Mouse (Mus musculus) spleen, postnatal 10 days (tissue): ENCODE data around the gene Sntg2.

Experiments used
- DNase-seq, 2 experiments: peaks; one replicate each; pipeline ENCODE4 v3.0.0; 2021 to 2022; ENCODE audit warnings: low spot score in 2 of 2

Gene Sntg2

DNA sequence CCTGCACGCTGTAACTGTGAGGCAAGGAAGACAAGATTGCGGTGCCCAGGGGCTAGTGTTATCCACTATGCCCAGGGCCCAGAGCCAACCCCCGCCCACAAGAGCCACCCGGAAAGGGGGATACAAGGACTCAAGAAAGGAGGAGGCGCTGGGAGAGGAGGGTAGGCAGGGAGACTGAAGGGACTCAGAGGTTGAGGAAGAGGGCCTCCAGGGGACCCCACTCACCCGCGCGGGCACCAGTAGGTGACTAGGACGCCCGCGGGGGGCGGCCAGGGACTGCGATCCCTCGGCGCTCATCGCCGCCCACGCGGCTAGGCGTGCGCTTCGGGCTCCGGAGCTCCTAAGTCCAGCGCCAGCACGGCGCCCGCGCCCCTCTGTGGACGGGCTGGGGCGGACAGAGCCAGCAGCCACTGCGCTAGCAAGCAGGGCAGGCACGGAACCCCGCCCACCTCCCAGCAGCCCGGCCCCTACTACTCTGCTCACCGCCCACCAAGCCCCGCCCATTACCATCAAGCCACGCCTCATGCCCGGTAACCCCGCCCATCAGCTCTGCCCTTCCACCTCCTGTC, at the start of gene Sntg2:
TSS of gene Sntg2 (minus strand) at position 443 of the 569 bp plus-strand sequence.
- peak; percentile 4 to 57 for DNase-seq

- no peak for DNase-seq
Observed at GRCm38 (mm10) chr12:30416547-30416946, 43.4 kb upstream of the Sntg2 start.

- no peak for DNase-seq
Observed at GRCm38 (mm10) chr12:30415981-30416380, 42.8 kb upstream of the Sntg2 start.

DNA sequence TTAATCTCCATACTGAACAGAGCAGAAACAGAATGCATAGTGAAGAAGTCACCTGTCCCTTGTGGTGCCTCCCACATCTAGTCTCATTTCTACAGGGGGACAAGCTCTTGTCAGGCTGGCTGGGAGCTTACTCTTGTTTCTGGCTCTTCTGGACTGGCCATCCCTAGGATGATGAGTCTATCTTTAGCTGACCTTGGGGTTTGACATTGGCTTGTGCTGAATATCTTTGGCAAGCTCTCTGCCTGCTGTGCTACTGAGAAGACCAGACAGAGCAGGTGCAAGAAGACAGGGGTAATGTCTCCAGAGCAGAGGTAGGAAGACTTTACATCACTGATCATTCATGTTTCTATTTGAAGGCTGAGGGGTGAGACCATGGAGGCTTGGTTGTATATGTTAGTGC, 29.5 kb upstream of the Sntg2 start:
- no peak for DNase-seq

GRCm38 (mm10) chr12:30400531-30400930, 27.4 kb upstream of the Sntg2 start:
- DNase-seq, result no peak

DNA sequence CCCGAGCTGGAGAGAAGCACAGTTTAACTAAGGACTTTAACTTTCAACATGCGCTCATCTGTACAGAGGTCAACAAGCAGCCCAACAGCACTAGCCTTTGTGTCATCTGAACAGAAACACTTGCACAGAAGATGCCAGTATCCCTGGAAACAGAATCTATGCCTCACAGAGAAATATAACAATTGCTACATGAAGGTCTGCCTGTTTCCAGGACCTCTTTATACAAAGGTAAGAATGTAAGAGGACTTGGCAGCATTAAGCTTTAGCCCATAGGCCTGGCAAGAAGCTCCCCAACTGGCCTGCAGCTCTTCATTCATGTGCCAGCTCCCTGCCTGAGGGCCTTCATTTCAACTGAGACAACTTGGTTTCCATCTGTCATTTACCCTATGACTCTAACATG, 26.9 kb upstream of the Sntg2 start:
- DNase-seq, result no peak

DNA sequence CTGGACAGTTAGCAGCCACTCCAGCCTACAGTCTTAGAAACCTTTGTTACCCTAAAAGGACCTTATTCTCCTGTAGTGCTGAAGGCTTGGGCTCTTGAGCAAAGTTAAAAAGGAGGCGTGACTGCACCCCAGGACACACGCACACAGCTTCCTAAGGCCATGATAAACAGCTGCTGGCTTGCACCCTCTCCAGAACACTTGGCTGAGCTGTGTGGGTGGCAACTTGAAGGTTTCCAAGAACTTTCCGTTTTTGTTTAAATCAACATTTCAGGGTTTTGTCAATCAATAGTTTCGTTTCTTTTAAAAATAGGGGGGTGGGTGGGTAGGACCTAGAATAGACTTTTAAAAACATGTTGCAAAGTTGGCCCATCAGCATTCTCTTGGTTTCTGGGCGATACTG, 882 bp downstream of the Sntg2 start:
- DNase-seq, result no peak

GRCm38 (mm10) chr12:30369786-30370185, 3.4 kb downstream of the Sntg2 start:
- DNase-seq, result peak; percentile 6 to 33

- DNase-seq, result no peak
Observed at GRCm38 (mm10) chr12:30369141-30369540, 4.0 kb downstream of the Sntg2 start.

GRCm38 (mm10) chr12:30362306-30362705, 10.9 kb downstream of the Sntg2 start:
- DNase-seq, result no peak

DNA sequence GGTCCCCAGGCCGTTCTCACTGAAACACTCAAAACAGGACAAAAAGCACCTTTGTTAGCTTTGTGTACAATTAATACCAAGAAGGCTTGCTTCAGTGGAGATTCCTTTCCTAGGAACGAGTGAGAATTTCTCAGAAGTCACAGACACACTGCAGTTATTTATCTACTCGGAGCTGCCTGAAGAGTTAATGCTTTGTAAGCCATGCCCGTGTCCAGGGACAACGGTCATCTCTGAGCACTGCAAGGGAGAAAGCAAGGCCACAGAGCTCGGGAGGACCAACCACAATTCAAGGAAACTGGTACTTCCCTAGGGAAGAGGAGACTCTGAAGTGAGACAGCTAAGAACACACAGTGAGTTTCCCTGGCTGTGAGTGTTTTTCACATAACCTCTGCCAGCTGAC, 15.5 kb downstream of the Sntg2 start:
- DNase-seq, result no peak

GRCm38 (mm10) chr12:30352393-30352792, 20.8 kb downstream of the Sntg2 start:
- DNase-seq, result no peak

DNA sequence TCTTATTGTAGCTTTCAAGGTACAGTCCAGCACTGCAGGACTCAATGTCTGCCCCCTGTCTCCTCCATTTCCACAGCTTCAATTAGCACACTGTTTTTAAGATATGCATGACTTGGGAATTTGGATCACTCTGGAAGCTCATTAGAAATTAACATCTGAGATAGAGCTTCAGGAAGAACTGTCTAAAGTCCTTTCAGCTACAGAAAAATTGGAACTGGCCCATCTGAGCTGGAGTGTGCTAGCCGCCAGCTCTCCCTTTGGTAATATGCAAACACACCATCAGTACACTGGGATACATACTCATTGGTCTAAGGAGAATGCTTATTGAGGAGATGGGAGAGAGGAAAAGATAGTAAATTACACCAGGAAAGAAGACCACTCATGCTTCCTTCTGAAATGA, 25.1 kb downstream of the Sntg2 start:
- no peak for DNase-seq

- no peak for DNase-seq
Observed at GRCm38 (mm10) chr12:30347284-30347683, 25.9 kb downstream of the Sntg2 start.

DNA sequence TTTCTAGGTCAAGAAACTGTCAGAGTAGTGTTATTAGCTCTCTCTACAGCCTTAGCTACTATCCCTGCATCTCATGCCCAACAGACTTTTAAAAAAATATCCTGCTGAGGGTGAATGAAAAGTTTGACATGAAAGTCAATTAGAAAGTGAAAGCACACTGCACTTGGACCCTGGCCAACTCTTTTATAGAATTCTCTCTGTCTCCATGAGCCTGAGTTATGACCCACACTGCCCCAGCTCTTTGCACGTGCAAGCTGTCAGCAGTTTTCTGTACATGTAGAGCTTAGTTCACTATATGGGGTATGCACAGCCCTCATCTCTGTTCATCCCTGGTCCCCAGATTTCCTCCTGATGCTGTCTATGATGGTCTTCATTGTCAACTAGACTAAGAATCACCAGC, 28.4 kb downstream of the Sntg2 start:
- no peak for DNase-seq

- DNase-seq, result no peak
Observed at GRCm38 (mm10) chr12:30336301-30336700, 36.9 kb downstream of the Sntg2 start.

- no peak for DNase-seq
Observed at GRCm38 (mm10) chr12:30334502-30334901, 38.7 kb downstream of the Sntg2 start.

DNA sequence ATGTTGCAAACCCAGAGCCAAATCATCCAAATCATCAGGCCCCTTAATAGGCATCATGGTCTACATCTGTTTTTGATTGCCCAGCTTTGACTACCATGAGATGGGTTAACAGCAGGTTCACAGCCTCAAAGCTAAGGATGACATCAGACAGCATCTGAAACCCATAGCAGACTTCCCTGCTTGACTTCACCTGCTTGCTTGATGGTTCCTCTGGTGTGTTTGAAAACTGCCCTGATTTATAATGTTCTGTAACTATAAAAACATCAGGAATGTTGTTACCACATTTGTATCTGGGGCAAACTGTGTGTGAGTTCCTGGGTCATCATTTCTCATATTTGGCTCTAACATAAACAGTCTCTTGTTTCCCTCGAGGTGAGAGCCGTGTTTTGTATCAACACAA, 55.2 kb downstream of the Sntg2 start:
- DNase-seq, result no peak

- DNase-seq, result no peak
Observed at GRCm38 (mm10) chr12:30313021-30313420, 60.2 kb downstream of the Sntg2 start.

DNA sequence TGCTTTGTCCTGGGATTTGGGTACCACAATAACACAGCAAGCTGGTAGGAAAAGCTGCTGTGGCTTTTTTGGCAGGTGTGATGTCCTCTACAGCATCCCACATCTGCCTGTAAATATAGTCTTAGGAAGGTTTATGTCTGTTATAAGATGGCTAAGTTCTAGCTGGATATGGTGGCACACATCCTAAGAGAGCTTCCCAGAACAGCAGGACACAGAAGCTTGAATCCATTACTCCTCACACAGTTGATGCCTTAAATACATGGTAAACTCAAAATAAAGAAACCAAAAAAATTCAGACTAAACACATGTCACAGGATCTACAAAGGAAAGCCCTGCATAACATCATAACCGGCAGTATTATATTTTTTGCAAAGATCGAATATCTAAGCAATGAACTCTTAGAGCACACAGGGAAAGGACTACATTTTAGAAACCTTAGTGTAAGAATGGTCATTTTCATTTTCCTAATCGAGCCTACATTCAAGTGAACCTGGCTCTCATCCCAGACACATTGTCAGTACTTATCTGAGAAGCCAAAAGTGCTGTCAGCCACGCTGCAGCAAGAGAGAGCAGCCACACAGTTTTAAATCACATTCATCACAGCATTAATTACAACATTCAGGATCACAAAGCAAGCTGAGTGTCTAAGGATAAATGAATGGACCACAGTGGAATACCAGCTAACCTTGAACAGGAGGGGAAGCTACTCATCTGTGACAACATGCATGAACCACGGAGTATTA, 64.8 kb downstream of the Sntg2 start:
- DNase-seq, result no peak

- DNase-seq, result no peak
Observed at GRCm38 (mm10) chr12:30292724-30293560, 80.2 kb downstream of the Sntg2 start.

GRCm38 (mm10) chr12:30286888-30287573, 86.1 kb downstream of the Sntg2 start:
- no peak for DNase-seq
